Mouse (Mus musculus) C2C12 (cell line): ENCODE results near the gene Rere.

Experiments
- CEBPB ChIP-seq: IDR thresholded peaks from one replicate; pipeline ENCODE4 v1.6.1; 2011; ENCODE audit warnings: low read depth, mild to moderate bottlenecking, control low read depth, moderate library complexity
- CTCF ChIP-seq: IDR thresholded peaks from one replicate; pipeline ENCODE4 v1.5.1; 2011; ENCODE audit not compliant: control insufficient read depth, insufficient read depth, insufficient read length
- MAX ChIP-seq: IDR thresholded peaks from one replicate; pipeline ENCODE4 v1.6.1; 2011; ENCODE audit warnings: mild to moderate bottlenecking, control low read depth
- MYOD1 ChIP-seq: IDR thresholded peaks from one replicate; pipeline ENCODE4 v1.6.1; 2011; ENCODE audit warnings: low read depth; ENCODE audit not compliant: control insufficient read depth, insufficient read length
- MYOG ChIP-seq: IDR thresholded peaks from one replicate; pipeline ENCODE4 v1.6.1; 2011; ENCODE audit not compliant: control insufficient read depth, insufficient read length; ENCODE audit errors: extremely low read depth
- USF1 ChIP-seq: IDR thresholded peaks from one replicate; pipeline ENCODE4 v1.6.1; 2011; ENCODE audit warnings: low read depth, mild to moderate bottlenecking, control low read depth, moderate library complexity

DNA sequence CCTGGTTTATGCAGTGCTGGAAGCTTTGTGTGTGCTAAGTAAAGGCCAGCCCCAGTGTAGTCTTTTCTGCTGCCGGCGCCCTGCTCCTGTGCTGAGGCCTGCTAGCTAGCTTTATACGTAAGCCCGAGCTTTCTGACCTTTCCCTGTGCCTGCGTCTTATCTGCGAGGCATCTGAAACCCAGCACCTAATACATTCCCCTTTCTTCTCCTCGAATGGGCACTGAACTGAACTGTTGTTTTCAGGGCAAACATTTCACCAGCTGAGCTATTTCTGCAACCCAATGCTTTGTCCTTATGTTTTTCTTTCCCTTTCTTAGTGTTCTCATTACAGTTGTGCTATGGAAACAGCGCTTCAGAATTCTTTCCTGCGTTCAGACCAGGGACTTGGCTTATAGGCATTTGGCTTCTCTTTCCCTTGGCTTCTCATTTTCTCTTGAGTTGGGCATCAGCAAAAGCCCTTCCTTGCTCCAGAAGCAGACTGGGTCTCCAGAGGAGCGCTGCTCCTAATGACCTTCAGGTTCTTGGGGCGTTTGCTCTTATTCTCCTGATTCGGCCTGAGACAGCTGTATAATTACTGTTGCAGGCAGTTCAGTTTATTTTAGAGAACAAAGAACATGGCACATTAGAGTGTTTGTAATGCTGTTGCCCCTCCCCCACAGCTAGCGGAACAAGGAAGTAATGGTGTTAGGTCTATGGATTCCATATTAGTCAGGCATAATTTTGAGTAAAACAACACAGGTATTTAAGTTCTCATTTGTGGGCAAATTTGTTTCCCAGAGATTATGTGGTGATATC is 115.6 kb downstream of the Rere start:
- TF ChIP-seq CTCF (no peak), MYOG (no peak), USF1 (no peak), MYOD1 (no peak), MAX (no peak), CEBPB (no peak)
